Mouse (Mus musculus) stomach, embryonic 14.5 days (tissue): Measurements from ENCODE around the gene Olfr1410. TPM values are rescaled to one million over a fixed set of nuclear protein-coding genes. Genes with fewer than 3 reads are reported as not detected.

Experiments used
- ATAC-seq: fragments of 200-750 bp; cut with Nextera tagmentation; 2 replicates; pipeline ENCODE4 v1.8.0; 2017; ENCODE audit warnings: low read depth, moderate TSS enrichment; ENCODE audit not compliant: insufficient number of reproducible peaks, insufficient read depth, low FRiP score
- H3K27ac ChIP-seq: fragments of 300-500 bp; sonication (generic); 2 replicates; pipeline ENCODE4 v1.5.1; 2014; ENCODE audit warnings: mild to moderate bottlenecking, low read length, moderate library complexity, mixed read lengths
- H3K27me3 ChIP-seq: fragments of 300-500 bp; sonication (generic); 2 replicates; pipeline ENCODE4 v1.6.1; 2014; ENCODE audit warnings: low read length, control low read depth, mixed read lengths; ENCODE audit not compliant: control insufficient read depth, insufficient read depth
- H3K36me3 ChIP-seq: fragments of 300-500 bp; sonication (generic); 2 replicates; pipeline ENCODE4 v1.6.1; 2014; ENCODE audit warnings: mild to moderate bottlenecking, control low read depth, low read length, moderate library complexity, mixed read lengths; ENCODE audit not compliant: control insufficient read depth, insufficient read depth
- H3K4me1 ChIP-seq: fragments of 300-500 bp; sonication (generic); 2 replicates; pipeline ENCODE4 v1.6.1; 2014; ENCODE audit warnings: low read length, control low read depth, mixed read lengths; ENCODE audit not compliant: control insufficient read depth, insufficient read depth
- H3K4me2 ChIP-seq: fragments of 300-500 bp; sonication (generic); replicated peaks from 2 replicates; pipeline ENCODE4 v1.6.1; 2014; ENCODE audit warnings: low read depth, low read length, control low read depth
- H3K4me3 ChIP-seq: fragments of 300-500 bp; sonication (generic); 2 replicates; pipeline ENCODE4 v1.5.1; 2014; ENCODE audit warnings: low read depth, low read length, control low read depth
- H3K9ac ChIP-seq: fragments of 300-500 bp; sonication (generic); replicated peaks from 2 replicates; pipeline ENCODE4 v1.6.1; 2014; ENCODE audit warnings: low read depth, mild to moderate bottlenecking, control low read depth, low read length, moderate library complexity, mixed read lengths
- H3K9me3 ChIP-seq: fragments of 300-500 bp; sonication (generic); 2 replicates; pipeline ENCODE4 v1.6.1; 2016; ENCODE audit warnings: low read depth, low read length, control low read depth; ENCODE audit not compliant: control insufficient read depth
- WGBS: fragments of 180-500 bp; shearing (Covaris S2); extraction: QIAGEN DNeasy Blood & Tissue Kit; methylation state at CpG from one replicate; pipeline ENCODE4 v1.1.7; 2014; 5-methylcytosine and 5-hydroxymethylcytosine counted together
- polyA plus RNA-seq: library from polyadenylated mRNA; unstranded; fragments of >200 nt; fragmentation: Nextera tagmentation; extraction: Ambion mirVana; gene quantifications from 2 replicates; pipeline ENCODE4 v1.2.1, GENCODE M21; 2014

The Olfr1410 gene
- polyA plus RNA-seq, 1 experiment from 2014 or later, result not detected

- Histone ChIP-seq H3K9me3 (no peaks in the 10 kb centered on the region), H3K4me2 (no peak overlapping the region), H3K4me1 (peaks cover 11% of the 10 kb centered on the region), H3K4me3 (no peak overlapping the region), H3K27ac (no peak overlapping the region), H3K36me3 (no peaks in the 10 kb centered on the region), H3K9ac (no peak overlapping the region), H3K27me3 (no peaks in the 10 kb centered on the region)
- no peak for ATAC-seq
- 77% methylated on average over 5 of the region's 5 CpGs for WGBS
These were observed 39.3 kb downstream of the Olfr1410 start for GRCm38 (mm10) chr1:92644916-92645315.

- peaks cover 2% of the 10 kb centered on the region for H3K4me1 ChIP-seq
- H3K27ac ChIP-seq, result no peak overlapping the region
- WGBS, result 51% methylated on average over 2 of the region's 2 CpGs
- H3K9me3 ChIP-seq, result no peaks in the 10 kb centered on the region
- no peaks in the 10 kb centered on the region for H3K36me3 ChIP-seq
- ATAC-seq, result no peak
- H3K4me3 ChIP-seq, result no peak overlapping the region
- no peak overlapping the region for H3K4me2 ChIP-seq
- H3K27me3 ChIP-seq, result no peaks in the 10 kb centered on the region
- H3K9ac ChIP-seq, result no peak overlapping the region
These were observed 40.5 kb downstream of the Olfr1410 start for GRCm38 (mm10) chr1:92646111-92646510.

GRCm38 (mm10) chr1:92646601-92647000 is 41.0 kb downstream of the Olfr1410 start:
- 72% methylated on average over 7 of the region's 7 CpGs for WGBS
- no peak overlapping the region for H3K4me3 ChIP-seq
- no peak overlapping the region for H3K27ac ChIP-seq
- H3K4me1 ChIP-seq, result no peaks in the 10 kb centered on the region
- no peak for ATAC-seq
- no peaks in the 10 kb centered on the region for H3K9me3 ChIP-seq
- H3K27me3 ChIP-seq, result no peaks in the 10 kb centered on the region
- no peak overlapping the region for H3K9ac ChIP-seq
- H3K36me3 ChIP-seq, result no peaks in the 10 kb centered on the region
- H3K4me2 ChIP-seq, result no peak overlapping the region

GRCm38 (mm10) chr1:92647026-92647425 is 41.4 kb downstream of the Olfr1410 start:
- Histone ChIP-seq H3K9me3 (no peaks in the 10 kb centered on the region), H3K4me3 (no peak overlapping the region), H3K27me3 (no peaks in the 10 kb centered on the region), H3K36me3 (no peaks in the 10 kb centered on the region), H3K4me2 (no peak overlapping the region), H3K9ac (no peak overlapping the region), H3K4me1 (no peaks in the 10 kb centered on the region), H3K27ac (no peak overlapping the region)
- no peak for ATAC-seq
- WGBS, result 70% methylated on average over 4 of the region's 4 CpGs

GRCm38 (mm10) chr1:92647752-92648151 is 42.2 kb downstream of the Olfr1410 start:
- 13% methylated on average over 8 of the region's 8 CpGs for WGBS
- H3K36me3 ChIP-seq, result no peaks in the 10 kb centered on the region
- H3K4me1 ChIP-seq, result no peaks in the 10 kb centered on the region
- no peak overlapping the region; the same call in 1 of the 2 replicates for H3K4me2 ChIP-seq
- H3K27me3 ChIP-seq, result no peaks in the 10 kb centered on the region
- ATAC-seq, result no peak; the same call in 1 of the 2 replicates
- H3K4me3 ChIP-seq, result no peak overlapping the region
- H3K27ac ChIP-seq, result no peak overlapping the region
- H3K9me3 ChIP-seq, result no peaks in the 10 kb centered on the region
- no peak overlapping the region for H3K9ac ChIP-seq

- Histone ChIP-seq H3K9ac (no peak overlapping the region), H3K4me2 (no peak overlapping the region; the same call in 1 of the 2 replicates), H3K9me3 (no peaks in the 10 kb centered on the region), H3K4me3 (no peak overlapping the region), H3K27ac (no peak overlapping the region), H3K4me1 (no peaks in the 10 kb centered on the region), H3K36me3 (no peaks in the 10 kb centered on the region), H3K27me3 (no peaks in the 10 kb centered on the region)
- 42% methylated on average over 10 of the region's 10 CpGs for WGBS
- no peak for ATAC-seq
These were observed 42.6 kb downstream of the Olfr1410 start for GRCm38 (mm10) chr1:92648197-92648596.

GRCm38 (mm10) chr1:92648673-92649072 is 43.1 kb downstream of the Olfr1410 start, which contains the start of gene Otos:
Otos (minus strand) TSS chr1:92648841.
- 22% methylated on average over 8 of the region's 8 CpGs for WGBS
- H3K9ac ChIP-seq, result no peak within 1 kb of the TSS

GRCm38 (mm10) chr1:92651467-92651866 is 45.9 kb downstream of the Olfr1410 start:
- Histone ChIP-seq H3K9ac (no peak overlapping the region), H3K4me3 (no peak overlapping the region), H3K4me1 (no peaks in the 10 kb centered on the region), H3K9me3 (no peaks in the 10 kb centered on the region), H3K4me2 (no peak overlapping the region), H3K27me3 (no peaks in the 10 kb centered on the region), H3K36me3 (no peaks in the 10 kb centered on the region), H3K27ac (no peak overlapping the region)
- 74% methylated on average over 3 of the region's 3 CpGs for WGBS
- no peak for ATAC-seq

More at GRCm38 (mm10) chr1:92648673-92649072, 43.1 kb downstream of the Olfr1410 start, which contains the start of gene Otos:
- Histone ChIP-seq H3K4me1 (no peaks in the 10 kb centered on the region), H3K27me3 (no peaks in the 10 kb centered on the region), H3K4me3 (no peak within 1 kb of the TSS), H3K36me3 (no peaks in the 10 kb centered on the region), H3K9me3 (no peaks in the 10 kb centered on the region), H3K27ac (no peak within 1 kb of the TSS), H3K4me2 (no peak within 1 kb of the TSS; the same call in 1 of the 2 replicates)
- ATAC-seq, result peak; percentile 49; the same call in 1 of the 2 replicates

GRCm38 (mm10) chr1:92653179-92653578 is 47.6 kb downstream of the Olfr1410 start:
- 85% methylated on average over 3 of the region's 3 CpGs for WGBS
- Histone ChIP-seq H3K27ac (no peak overlapping the region), H3K4me3 (no peak overlapping the region), H3K36me3 (no peaks in the 10 kb centered on the region), H3K9me3 (no peaks in the 10 kb centered on the region), H3K27me3 (no peaks in the 10 kb centered on the region), H3K4me1 (no peaks in the 10 kb centered on the region), H3K9ac (no peak overlapping the region), H3K4me2 (no peak overlapping the region)
- no peak for ATAC-seq
